Mouse (Mus musculus) olfactory bulb, adult 2 months (tissue): Measurements from ENCODE around the gene 1700025G04Rik.

ENCODE experiments used
- CTCF ChIP-seq: fragments of 200-500 bp; IDR thresholded peaks from 2 replicates; pipeline ENCODE4 v1.5.1; 2012; ENCODE audit warnings: low read depth, mild to moderate bottlenecking, low read length, moderate library complexity; ENCODE audit not compliant: insufficient read depth
- POLR2A ChIP-seq: fragments of 200-500 bp; IDR thresholded peaks from 2 replicates; pipeline ENCODE4 v1.6.1; 2012; ENCODE audit warnings: mild to moderate bottlenecking, low read depth, low read length, moderate library complexity; ENCODE audit not compliant: insufficient read depth

- TF ChIP-seq POLR2A (no peak), CTCF (no peak)
Observed at GRCm38 (mm10) chr1:152065527-152065926, 24.4 kb downstream of the 1700025G04Rik start.
